12 mouse cellular contexts compared by ENCODE assay signal in the genomic region with DNA sequence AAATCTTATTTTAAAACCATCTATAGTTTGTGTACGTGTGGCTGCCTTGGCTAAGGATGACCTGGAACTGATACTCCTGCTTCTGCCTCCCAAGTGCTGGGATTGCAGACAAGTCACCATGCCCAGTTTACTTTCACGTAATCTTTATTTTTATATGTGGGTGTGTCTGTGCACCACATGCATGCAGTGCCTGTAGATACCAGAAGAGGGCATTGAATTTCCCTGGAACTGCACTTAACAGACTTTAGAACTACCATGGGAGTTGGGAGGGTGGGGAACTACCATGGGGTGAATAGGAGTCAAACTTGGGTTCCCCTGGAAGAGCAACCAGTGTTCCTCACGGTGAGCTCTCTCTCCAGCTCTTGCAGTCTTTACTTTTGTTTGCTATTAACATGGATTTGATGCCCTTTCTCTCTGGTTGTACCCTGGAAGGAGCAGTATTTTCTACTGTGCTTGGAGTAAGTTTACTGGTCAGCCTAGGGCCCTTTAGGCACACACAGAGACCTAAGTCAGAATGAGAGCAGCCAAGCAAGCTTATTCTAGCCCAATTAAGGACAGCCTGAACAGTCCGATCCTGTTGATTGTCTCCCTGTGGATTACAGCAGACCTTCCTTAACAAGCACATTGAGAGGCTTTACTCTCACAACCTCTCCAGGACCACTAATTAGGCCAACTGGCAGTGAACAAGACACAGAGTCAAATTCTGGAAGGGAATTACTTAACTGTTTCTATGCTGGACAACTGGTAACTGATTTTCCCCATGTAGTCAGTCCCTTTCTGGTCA.
DNase-seq lines count a peak whose midpoint lies in the region; ATAC-seq and TF ChIP-seq lines count a peak whose summit lies in the region.
"Had no signal": no experiment of that assay in that cellular context is flagged by ENCODE, and none has a peak within 500 bp of the region (broad histone marks: within the 10 kb centered on the region; RNA-seq: fewer than 3 reads in every experiment).

No protein-coding gene starts in this region.

- H3K27me3 ChIP-seq in midbrain, embryonic 12.5 days = no peaks in the 10 kb centered on the region
- no peaks in the 10 kb centered on the region for H3K27me3 ChIP-seq in midbrain, embryonic 11.5 days (ENCODE audit: control insufficient read depth, insufficient read depth, low read length)
- H3K27me3 ChIP-seq: CH12.LX; embryonic facial prominence, embryonic 13.5 days had no signal

- peaks cover 67% of the 10 kb centered on the region for H3K36me3 ChIP-seq in midbrain, embryonic 12.5 days
- peaks cover 32% of the 10 kb centered on the region for H3K36me3 ChIP-seq in midbrain, embryonic 11.5 days (ENCODE audit: control insufficient read depth, insufficient read depth, low read length)

- WGBS in midbrain, embryonic 12.5 days = 89% methylated on average over 4 of the region's 4 CpGs
- 90% methylated on average over 4 of the region's 4 CpGs for WGBS in midbrain, embryonic 11.5 days

- 0 out of 2 replicates have a peak, but pooled peaks have one; percentile 19 for TF ChIP-seq CTCF in bone marrow macrophage, adult 2 months (IDR thresholded peaks at IDR 0.05; ENCODE audit: low read depth, low read length)

- no peak overlapping the region for H3K9ac ChIP-seq in midbrain, embryonic 12.5 days (replicated peaks)
- no peak overlapping the region for H3K9ac ChIP-seq in midbrain, embryonic 11.5 days (ENCODE audit: low read length)
- H3K9ac ChIP-seq: embryonic facial prominence, embryonic 13.5 days had no signal

- H3K4me1 ChIP-seq in midbrain, embryonic 12.5 days = no peaks in the 10 kb centered on the region
- no peaks in the 10 kb centered on the region for H3K4me1 ChIP-seq in midbrain, embryonic 11.5 days (ENCODE audit: control insufficient read depth, insufficient read depth, low read length)
- peaks cover 35% of the 10 kb centered on the region for H3K4me1 ChIP-seq in bone marrow macrophage, adult 2 months (ENCODE audit: control insufficient read depth, insufficient read depth, low read length)
- H3K4me1 ChIP-seq: embryonic facial prominence, embryonic 13.5 days had no signal

- ATAC-seq in midbrain, embryonic 12.5 days (ENCODE audit: low FRiP score, low read depth) = peak; percentile 56; the same call in 1 of the 2 replicates
- ATAC-seq in midbrain, embryonic 11.5 days (ENCODE audit: low FRiP score) = no peak
- ATAC-seq: inflammation-experienced regulatory T-cells, adult 6 months had no signal

- H3K4me3 ChIP-seq in midbrain, embryonic 12.5 days = no peak overlapping the region
- H3K4me3 ChIP-seq in midbrain, embryonic 11.5 days (ENCODE audit: low read depth, low read length) = no peak overlapping the region
- no peak overlapping the region for H3K4me3 ChIP-seq in bone marrow macrophage, adult 2 months (ENCODE audit: insufficient read depth, low read length)
- H3K4me3 ChIP-seq: embryonic facial prominence, embryonic 13.5 days; myocyte had no signal

- peak; percentile 64 for DNase-seq in heart, adult 11 months
- DNase-seq in heart, adult 8-10 months (ENCODE audit: low spot score) = no peak
- no peak for DNase-seq in midbrain, embryonic 11.5 days (ENCODE audit: low spot score, missing footprints)
- peak; percentile 76 for DNase-seq in retina, embryonic 14.5 days (ENCODE audit: low spot score)
- DNase-seq in kidney, postnatal 14 days = no peak
- no peak for DNase-seq in spleen, postnatal 36 days (ENCODE audit: low spot score in 2 of 2)

- TF ChIP-seq POLR2A in bone marrow macrophage, adult 2 months (IDR thresholded peaks at IDR 0.05; ENCODE audit: borderline replicate concordance, low read depth, low read length) = no peak

- H3K4me2 ChIP-seq in midbrain, embryonic 12.5 days (replicated peaks) = no peak overlapping the region
- H3K4me2 ChIP-seq in midbrain, embryonic 11.5 days = no peak overlapping the region
- H3K4me2 ChIP-seq: embryonic facial prominence, embryonic 13.5 days had no signal

- no peaks in the 10 kb centered on the region for H3K9me3 ChIP-seq in midbrain, embryonic 12.5 days
- H3K9me3 ChIP-seq in midbrain, embryonic 11.5 days (ENCODE audit: control insufficient read depth, low read length) = peaks cover 3% of the 10 kb centered on the region; the same call in 1 of the 2 replicates

- H3K27ac ChIP-seq in midbrain, embryonic 12.5 days (replicated peaks) = no peak overlapping the region; the same call in 1 of the 2 replicates
- no peak overlapping the region for H3K27ac ChIP-seq in midbrain, embryonic 11.5 days (ENCODE audit: low read depth, low read length)
- no peak overlapping the region for H3K27ac ChIP-seq in bone marrow macrophage, adult 2 months (ENCODE audit: insufficient read depth, low read depth, low read length)
- H3K27ac ChIP-seq: embryonic facial prominence, embryonic 13.5 days had no signal

Comparison
In these comparisons a context has a peak if more than half of its experiments do, and no peak if none do; other contexts are left out.
1. DNase-seq: peak in heart, adult 11 months (single experiment) and retina, embryonic 14.5 days (single experiment); none in heart, adult 8-10 months (single experiment), midbrain, embryonic 11.5 days (single experiment), kidney, postnatal 14 days (single experiment) and spleen, postnatal 36 days (0 of 2).